Mouse (Mus musculus) neutrophil, adult 59 days (primary cell): Measurements from ENCODE around the gene Orai3. TPM values are rescaled to one million over a fixed set of nuclear protein-coding genes. Genes with fewer than 3 reads are reported as not detected.

Experiments used
- total RNA-seq, 2 experiments: library from RNA; stranded (reverse); gene quantifications; 1 replicate in 1 of 2; 2 replicates in 1 of 2; pipeline ENCODE4 v1.2.4; 2023

The Orai3 gene
- total RNA-seq, result 10 to 100 TPM; 27.2 to 29.1 TPM

GRCm38 (mm10) chr7:127769651-127770038, at the start of gene Orai3:
Gene Orai3, plus strand, starts transcription at chr7:127769815.

GRCm38 (mm10) chr7:127732066-127732465, 37.5 kb upstream of the Orai3 start, which contains the start of gene Ctf2:
Gene Ctf2, minus strand, starts transcription at chr7:127732166.

GRCm38 (mm10) chr7:127744366-127745045, 25.1 kb upstream of the Orai3 start, which contains the start of gene Fbxl19:
Gene Fbxl19, plus strand, starts transcription at chr7:127744543.

GRCm38 (mm10) chr7:127776426-127776825, 6.8 kb downstream of the Orai3 start, which contains the start of gene Setd1a:
Gene Setd1a, plus strand, starts transcription at chr7:127776670.

GRCm38 (mm10) chr7:127785308-127785707, 15.7 kb downstream of the Orai3 start, which contains the start of gene Gm49388:
Gene Gm49388, plus strand, starts transcription at chr7:127785608.

GRCm38 (mm10) chr7:127800435-127801009, 30.9 kb downstream of the Orai3 start, which contains the start of gene Hsd3b7:
Gene Hsd3b7, plus strand, starts transcription at chr7:127800604.

GRCm38 (mm10) chr7:127824176-127824871, 54.7 kb downstream of the Orai3 start, which contains the start of the genes Stx4a and Stx1b:
Gene Stx4a, plus strand, starts transcription at chr7:127824294.
Gene Stx1b, minus strand, starts transcription at chr7:127824549.

Other genes starting within 250 kb of the Orai3 start
- not detected for gene Tmem265, start 208.4 kb upstream of the Orai3 start, total RNA-seq
- gene Phkg2, start 196.5 kb upstream of the Orai3 start, total RNA-seq, result 100 to 1,000 TPM; 104 to 116 TPM
- gene Ccdc189, start 181.2 kb upstream of the Orai3 start, total RNA-seq, result 10 to 100 TPM; 16.7 to 19.2 TPM
- 100 to 1,000 TPM; 158 to 167 TPM for gene Rnf40, start 181.0 kb upstream of the Orai3 start, total RNA-seq
- gene Zfp629, start 154.0 kb upstream of the Orai3 start, total RNA-seq, result 1 to 10 TPM; 2.3 to 5.2 TPM
- gene Bcl7c, start 60.9 kb upstream of the Orai3 start, total RNA-seq, result 10 to 100 TPM; 34.8 to 46.5 TPM
- not detected for gene Ctf1, start 57.1 kb upstream of the Orai3 start, total RNA-seq
- not detected for gene Ctf2, start 37.6 kb upstream of the Orai3 start, total RNA-seq
- gene Fbxl19, start 25.3 kb upstream of the Orai3 start, total RNA-seq, result 1 to 10 TPM; 6.0 to 7.0 TPM
- gene Setd1a, start 6.9 kb downstream of the Orai3 start, total RNA-seq, result 10 to 100 TPM; 30.9 to 31.9 TPM
- gene Gm49388, start 15.8 kb downstream of the Orai3 start, total RNA-seq, result under 1 TPM in 1 of 2 experiments, not detected in 1; 0.84 TPM
- gene Hsd3b7, start 30.8 kb downstream of the Orai3 start, total RNA-seq, result 10 to 100 TPM; 12.8 to 15.1 TPM
- gene Stx4a, start 54.5 kb downstream of the Orai3 start, total RNA-seq, result 10 to 100 TPM; 61.0 to 71.1 TPM
- not detected for gene Stx1b, start 54.7 kb downstream of the Orai3 start, total RNA-seq
- 10 to 100 TPM; 39.9 to 40.2 TPM for gene Zfp646, start 106.4 kb downstream of the Orai3 start, total RNA-seq
- gene Zfp668, start 107.0 kb downstream of the Orai3 start, total RNA-seq, result 1 to 10 TPM; 6.9 to 8.2 TPM
- gene Prss53, start 121.2 kb downstream of the Orai3 start, total RNA-seq, result not detected
- gene Gm21974, start 125.6 kb downstream of the Orai3 start, total RNA-seq, result not detected
- gene Vkorc1, start 125.8 kb downstream of the Orai3 start, total RNA-seq, result 10 to 100 TPM in 1 of 2 experiments, 1 to 10 TPM in 1; 8.9 to 10.6 TPM
- 10 to 100 TPM; 33.7 to 34.8 TPM for gene Bckdk, start 134.3 kb downstream of the Orai3 start, total RNA-seq
- 10 to 100 TPM; 16.9 to 19.3 TPM for gene Kat8, start 142.7 kb downstream of the Orai3 start, total RNA-seq
- gene Prss8, start 160.3 kb downstream of the Orai3 start, total RNA-seq, result not detected
- gene Prss36, start 176.9 kb downstream of the Orai3 start, total RNA-seq, result 1 to 10 TPM in 1 of 2 experiments, under 1 TPM in 1; 0.73 to 2.2 TPM
- gene Fus, start 197.6 kb downstream of the Orai3 start, total RNA-seq, result 100 to 1,000 TPM; 381 to 409 TPM
- 10 to 100 TPM; 58.7 to 76.0 TPM for gene Pycard, start 224.1 kb downstream of the Orai3 start, total RNA-seq
- gene Trim72, start 234.1 kb downstream of the Orai3 start, total RNA-seq, result under 1 TPM; 0.42 to 0.57 TPM